Mouse (Mus musculus): ENCODE results near the gene Tctn3. TPM values are rescaled to one million over a fixed set of nuclear protein-coding genes. Genes with fewer than 3 reads are reported as not detected.

The Tctn3 gene
- 1.8 to 11.2 TPM (median 4.2 TPM) in 3 replicates for total RNA-seq (2017)

- ATAC-seq (replicated peaks; ENCODE audit: insufficient number of reproducible peaks, low FRiP score, low TSS enrichment, poor library complexity, severe bottlenecking) = peak; percentile 99
Measured at GRCm38 (mm10) chr19:40611830-40612506, at the start of gene Tctn3, which contains the start of gene Entpd1. Gene Tctn3 (minus strand): TSS chr19:40612233. Gene Entpd1 (plus strand): TSS chr19:40612366.

DNA sequence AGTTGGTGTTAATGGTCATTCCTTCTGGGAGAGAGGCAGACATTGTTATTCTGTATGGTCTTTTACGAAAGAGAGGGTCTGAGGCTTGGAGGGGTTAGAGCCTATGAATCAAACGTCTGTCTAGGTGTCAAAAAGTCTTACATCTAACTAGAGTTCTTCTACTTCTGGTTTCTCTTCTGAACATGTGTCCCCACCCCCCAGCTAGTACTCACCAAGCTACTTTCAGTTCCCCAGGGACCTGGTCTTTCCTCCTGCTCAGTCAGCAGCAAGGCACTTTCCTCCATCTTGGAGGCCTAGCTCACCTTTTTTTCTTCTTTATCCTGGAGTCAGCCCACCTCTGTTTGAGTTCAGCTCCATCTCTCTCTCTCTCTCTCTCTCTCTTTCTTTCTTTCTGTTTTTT, 49.1 kb upstream of the Tctn3 start:
- peak; percentile 74 for ATAC-seq (replicated peaks; ENCODE audit: insufficient number of reproducible peaks, low FRiP score, low TSS enrichment, poor library complexity, severe bottlenecking)

DNA sequence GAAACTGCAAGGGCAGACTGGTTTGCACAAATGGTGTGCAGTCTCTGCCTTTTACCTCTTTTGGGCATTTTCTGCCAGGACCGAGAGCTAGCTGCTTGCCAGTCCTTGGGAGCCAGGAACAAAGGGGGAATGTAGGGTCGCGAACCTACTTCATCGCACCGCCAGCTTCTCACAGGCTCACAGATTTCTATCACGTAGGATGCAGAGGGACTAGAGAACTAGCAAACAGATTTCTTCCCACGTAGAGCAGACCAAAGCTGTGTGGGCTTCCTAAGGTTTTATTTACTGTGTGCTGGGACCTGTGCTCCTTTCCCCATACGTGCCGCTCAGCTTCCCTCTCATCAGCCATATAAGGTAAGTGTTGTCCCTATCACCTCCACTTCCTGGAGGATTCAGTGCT, 48.5 kb upstream of the Tctn3 start:
- ATAC-seq (replicated peaks; ENCODE audit: insufficient number of reproducible peaks, low FRiP score, low TSS enrichment, poor library complexity, severe bottlenecking) = no peak

- peak; percentile 32; the same call in 1 of the 2 replicates for ATAC-seq (replicated peaks; ENCODE audit: insufficient number of reproducible peaks, low FRiP score, low TSS enrichment, poor library complexity, severe bottlenecking)
Measured at GRCm38 (mm10) chr19:40659651-40660478, 47.8 kb upstream of the Tctn3 start.

- ATAC-seq (replicated peaks; ENCODE audit: insufficient number of reproducible peaks, low FRiP score, low TSS enrichment, poor library complexity, severe bottlenecking) = no peak
Measured at GRCm38 (mm10) chr19:40658935-40659334, 46.9 kb upstream of the Tctn3 start.

DNA sequence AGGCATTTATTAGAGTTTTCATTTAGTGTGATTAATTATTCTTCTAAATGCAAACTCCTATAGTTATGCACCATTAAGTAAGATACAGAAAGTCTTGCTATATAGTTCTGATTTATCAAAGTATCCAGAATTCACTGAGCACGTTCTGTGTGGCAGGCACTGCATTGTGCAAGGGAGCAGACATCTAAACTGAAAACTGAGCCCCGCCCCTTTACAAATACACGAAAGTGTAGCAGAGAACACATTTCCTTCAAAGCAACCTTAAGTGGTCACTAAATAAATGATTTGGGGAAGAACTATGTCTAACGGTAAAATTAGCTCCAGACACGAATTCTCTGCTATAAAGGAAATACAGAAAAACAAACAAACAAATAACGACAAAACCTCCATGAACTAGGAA, 46.2 kb upstream of the Tctn3 start:
- no peak for ATAC-seq (replicated peaks; ENCODE audit: insufficient number of reproducible peaks, low FRiP score, low TSS enrichment, poor library complexity, severe bottlenecking)

- ATAC-seq (replicated peaks; ENCODE audit: insufficient number of reproducible peaks, low FRiP score, low TSS enrichment, poor library complexity, severe bottlenecking) = no peak
Measured at GRCm38 (mm10) chr19:40656207-40656606, 44.2 kb upstream of the Tctn3 start.

DNA sequence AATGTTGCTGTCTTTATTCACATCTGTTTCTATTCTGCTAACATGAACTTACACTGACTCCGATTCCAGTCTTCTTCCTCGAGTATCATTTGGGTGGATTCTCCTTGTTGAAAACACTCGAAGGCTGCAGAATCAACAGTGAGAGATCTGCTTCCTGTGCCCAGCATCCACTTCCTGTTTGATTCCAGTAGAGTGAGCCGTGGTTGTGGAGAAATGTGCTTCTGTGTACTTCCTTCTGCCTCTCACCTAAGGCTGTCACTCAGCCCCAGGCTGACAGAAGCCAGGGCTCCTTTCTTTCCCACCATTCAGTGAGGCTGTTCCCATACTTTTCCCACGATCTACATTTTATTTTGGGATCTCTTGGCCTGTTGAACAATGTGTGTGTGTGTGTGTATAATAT, 38.1 kb upstream of the Tctn3 start:
- ATAC-seq (replicated peaks; ENCODE audit: insufficient number of reproducible peaks, low FRiP score, low TSS enrichment, poor library complexity, severe bottlenecking) = peak; percentile 53; the same call in 1 of the 2 replicates

DNA sequence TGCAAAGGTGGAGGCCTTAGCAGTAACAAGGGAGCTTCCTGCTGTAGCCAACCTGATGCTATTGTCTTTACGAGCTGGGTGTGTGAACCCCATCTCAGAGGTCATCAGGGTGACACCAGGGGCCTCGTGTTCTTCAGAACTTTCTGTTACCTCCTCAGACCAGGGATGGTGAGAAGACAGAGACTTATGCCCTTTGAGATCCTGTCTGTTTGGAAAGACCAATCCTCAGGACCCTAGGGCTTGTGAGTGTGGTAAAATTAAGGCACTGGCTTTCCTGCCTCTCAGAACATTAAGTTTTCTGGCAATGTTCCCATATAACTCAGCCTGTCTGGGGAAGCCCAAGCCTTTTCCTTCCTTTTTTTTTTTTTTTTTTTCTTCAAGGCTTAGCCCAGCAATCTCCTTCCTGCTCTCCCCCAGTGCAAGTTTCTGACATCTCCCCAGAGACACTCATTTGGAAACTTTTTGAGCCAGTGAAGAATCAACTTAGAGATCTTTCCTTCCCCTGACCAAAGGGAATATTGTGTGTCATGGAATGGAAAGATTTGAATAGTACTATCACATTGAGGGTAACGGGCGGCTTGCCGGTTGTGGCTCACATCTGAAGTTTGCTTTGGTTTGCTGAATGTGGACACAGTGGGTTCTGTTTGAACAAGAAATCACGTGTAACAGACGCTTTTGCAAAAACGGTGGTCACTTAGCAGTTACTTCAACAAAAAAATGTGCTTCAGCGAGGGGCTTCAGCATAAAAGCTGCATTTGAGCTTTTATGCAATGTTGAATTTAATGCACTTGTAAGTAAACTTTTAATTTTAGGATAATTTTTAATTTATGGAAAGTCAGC, 35.5 kb upstream of the Tctn3 start:
- no peak for ATAC-seq (replicated peaks; ENCODE audit: insufficient number of reproducible peaks, low FRiP score, low TSS enrichment, poor library complexity, severe bottlenecking)

GRCm38 (mm10) chr19:40646379-40646778, 34.3 kb upstream of the Tctn3 start:
- no peak for ATAC-seq (replicated peaks; ENCODE audit: insufficient number of reproducible peaks, low FRiP score, low TSS enrichment, poor library complexity, severe bottlenecking)

DNA sequence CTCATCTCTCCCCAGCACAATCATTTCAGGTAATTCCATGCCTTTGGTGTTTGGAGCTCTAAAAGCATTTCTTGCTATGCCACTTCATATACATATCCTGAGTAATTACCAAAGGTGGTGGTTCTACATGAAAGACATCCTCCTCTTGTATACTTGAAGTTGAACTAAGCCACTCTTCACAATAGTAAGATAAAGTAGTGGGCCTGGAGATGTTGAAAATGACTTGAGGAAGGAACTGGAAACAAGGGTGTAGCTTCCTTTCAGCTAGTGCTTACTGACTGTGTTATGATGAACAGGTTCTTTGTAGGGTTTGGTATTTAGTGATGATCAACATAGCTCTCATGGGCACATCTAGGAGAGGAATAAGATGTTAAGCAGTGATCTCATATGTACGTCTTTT, 31.8 kb upstream of the Tctn3 start:
- no peak for ATAC-seq (replicated peaks; ENCODE audit: insufficient number of reproducible peaks, low FRiP score, low TSS enrichment, poor library complexity, severe bottlenecking)

DNA sequence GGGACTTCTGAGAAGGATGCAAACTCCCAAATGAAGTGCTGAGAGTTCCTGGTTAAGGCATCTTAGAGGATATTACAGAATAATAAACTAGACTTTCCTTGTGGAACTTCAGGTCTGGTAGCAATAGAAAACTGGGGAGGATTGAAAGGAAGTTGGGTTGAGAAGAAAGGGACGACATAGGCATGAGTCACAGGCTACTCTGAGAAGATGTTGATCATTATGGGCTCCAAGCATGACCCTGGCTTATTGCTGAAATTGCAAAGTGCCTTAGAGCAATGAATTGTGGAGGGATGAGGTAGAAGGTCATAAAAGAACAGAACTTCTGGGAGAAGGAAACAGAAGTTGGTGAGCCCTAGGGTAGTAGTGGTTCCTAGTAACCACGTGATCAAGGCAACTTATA, 28.8 kb upstream of the Tctn3 start:
- no peak for ATAC-seq (replicated peaks; ENCODE audit: insufficient number of reproducible peaks, low FRiP score, low TSS enrichment, poor library complexity, severe bottlenecking)

- peak; percentile 76 for ATAC-seq (replicated peaks; ENCODE audit: insufficient number of reproducible peaks, low FRiP score, low TSS enrichment, poor library complexity, severe bottlenecking)
Measured at GRCm38 (mm10) chr19:40639729-40640304, 27.8 kb upstream of the Tctn3 start.

DNA sequence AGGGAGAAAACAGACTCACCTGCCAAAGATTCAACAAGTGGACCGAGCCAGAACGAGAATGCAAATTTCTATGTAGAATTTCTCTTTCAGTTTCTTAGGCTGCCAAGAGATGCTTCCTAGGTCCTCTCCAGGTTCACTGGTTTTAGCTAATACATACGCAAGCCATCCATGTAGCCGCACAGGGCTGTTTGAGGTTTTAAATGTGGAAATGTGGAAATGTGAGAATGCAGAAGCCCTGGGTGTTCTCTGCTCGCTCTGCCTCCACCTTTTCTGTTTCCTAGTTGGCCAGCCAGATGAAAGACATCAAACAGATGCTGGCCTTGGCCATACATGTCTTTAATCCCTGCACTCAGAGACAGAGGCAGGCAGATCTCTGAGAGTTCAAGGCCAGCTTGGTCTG, 26.5 kb upstream of the Tctn3 start:
- 0 out of 2 replicates have a peak, but pooled peaks have one; percentile 14 for ATAC-seq (replicated peaks; ENCODE audit: insufficient number of reproducible peaks, low FRiP score, low TSS enrichment, poor library complexity, severe bottlenecking)

DNA sequence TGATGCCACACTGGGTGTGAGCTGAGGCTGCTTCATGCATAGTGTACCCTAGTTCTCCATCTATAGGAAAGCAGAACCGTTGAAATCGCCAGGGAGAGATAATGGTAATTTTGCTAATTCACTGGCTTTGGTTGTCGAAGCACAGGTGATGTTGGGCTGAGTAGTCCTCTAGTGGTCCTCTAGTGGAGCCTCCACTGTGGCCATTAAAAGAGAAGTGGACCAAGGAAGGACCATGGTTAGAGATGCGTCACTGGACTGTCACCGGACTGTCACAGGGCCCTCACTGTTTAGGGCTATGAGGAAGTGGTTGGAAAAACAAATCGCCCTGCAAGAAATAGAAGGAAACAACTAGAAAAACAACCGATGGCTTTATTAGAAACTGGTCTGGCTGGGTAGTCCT, 25.6 kb upstream of the Tctn3 start:
- peak; percentile 85 for ATAC-seq (replicated peaks; ENCODE audit: insufficient number of reproducible peaks, low FRiP score, low TSS enrichment, poor library complexity, severe bottlenecking)

GRCm38 (mm10) chr19:40637091-40637490, 25.1 kb upstream of the Tctn3 start:
- ATAC-seq (replicated peaks; ENCODE audit: insufficient number of reproducible peaks, low FRiP score, low TSS enrichment, poor library complexity, severe bottlenecking) = no peak

DNA sequence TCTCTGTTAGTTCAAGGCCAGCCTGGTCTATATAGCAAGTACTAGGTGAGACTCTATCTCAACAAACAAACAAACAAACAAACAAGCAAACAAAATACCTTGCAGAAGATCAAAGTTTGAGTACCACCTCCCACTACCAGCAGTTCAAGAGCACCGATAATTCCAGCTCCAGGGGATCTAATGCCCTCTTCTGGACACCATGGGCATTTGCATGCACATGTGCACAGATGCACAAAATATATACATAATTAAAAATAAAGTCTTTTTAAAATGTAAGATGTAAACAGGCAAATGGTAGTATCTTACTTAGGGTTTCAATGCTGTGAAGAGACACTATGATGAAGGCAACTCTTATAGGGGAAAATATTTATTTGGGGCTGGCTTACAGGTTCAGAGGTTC, 21.1 kb upstream of the Tctn3 start:
- no peak for ATAC-seq (replicated peaks; ENCODE audit: insufficient number of reproducible peaks, low FRiP score, low TSS enrichment, poor library complexity, severe bottlenecking)

DNA sequence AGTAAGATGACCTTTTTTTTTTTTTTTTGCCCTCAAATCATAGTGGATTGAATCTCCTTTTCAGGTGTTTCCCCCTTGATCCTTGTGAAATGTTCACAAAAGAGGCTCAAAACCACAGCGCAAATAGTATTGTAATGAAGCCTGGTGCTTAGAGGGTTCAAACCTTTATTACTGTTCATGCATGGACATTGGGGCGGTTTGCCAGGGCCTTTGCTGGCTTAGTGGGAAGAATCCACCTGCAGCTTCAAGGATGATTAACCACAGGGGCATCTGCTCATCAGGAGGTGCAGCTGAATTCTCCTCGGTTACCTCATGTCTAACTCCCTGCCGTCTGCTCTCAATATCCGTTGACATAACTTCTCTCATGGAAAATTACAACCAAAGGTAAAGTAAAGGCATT, 20.6 kb upstream of the Tctn3 start:
- no peak for ATAC-seq (replicated peaks; ENCODE audit: insufficient number of reproducible peaks, low FRiP score, low TSS enrichment, poor library complexity, severe bottlenecking)

DNA sequence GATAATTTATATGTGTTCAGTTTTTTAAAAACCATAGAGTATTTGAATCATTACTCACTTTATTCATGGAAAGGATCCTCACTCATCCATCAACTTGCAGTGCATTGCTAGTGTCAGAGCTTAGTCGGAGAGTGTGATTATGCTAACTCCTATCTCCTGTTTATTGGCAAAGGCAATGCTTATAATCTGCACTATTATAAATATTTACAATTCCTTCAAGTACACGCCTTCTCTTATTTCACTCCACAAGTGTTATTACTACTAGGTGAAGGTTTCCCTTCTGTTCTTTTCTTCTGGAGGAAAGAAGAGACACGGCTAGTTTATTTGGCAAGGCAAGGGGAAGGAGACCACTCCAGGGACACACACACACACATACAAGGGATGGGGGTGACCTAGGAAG, 20.2 kb upstream of the Tctn3 start:
- ATAC-seq (replicated peaks; ENCODE audit: insufficient number of reproducible peaks, low FRiP score, low TSS enrichment, poor library complexity, severe bottlenecking) = no peak

Data from monocyte, adult 5-6 weeks (primary cell).